Mouse (Mus musculus): ENCODE results near the gene Tle4. TPM values are rescaled to one million over a fixed set of nuclear protein-coding genes. Genes with fewer than 3 reads are reported as not detected.
A peak's percentile ranks its signal among the peaks of the same experiment; 100 is the strongest.
"Not testable (repeated sequence)": the region's sequence is repeated elsewhere in the genome, so short reads cannot be mapped to it uniquely, and the experiment has no call there.

Gene Tle4
- 34.9 and 37.5 TPM in 2 replicates for polyA plus RNA-seq (2015; fragmentation: Nextera tagmentation; extraction: Ambion mirVana)

DNA sequence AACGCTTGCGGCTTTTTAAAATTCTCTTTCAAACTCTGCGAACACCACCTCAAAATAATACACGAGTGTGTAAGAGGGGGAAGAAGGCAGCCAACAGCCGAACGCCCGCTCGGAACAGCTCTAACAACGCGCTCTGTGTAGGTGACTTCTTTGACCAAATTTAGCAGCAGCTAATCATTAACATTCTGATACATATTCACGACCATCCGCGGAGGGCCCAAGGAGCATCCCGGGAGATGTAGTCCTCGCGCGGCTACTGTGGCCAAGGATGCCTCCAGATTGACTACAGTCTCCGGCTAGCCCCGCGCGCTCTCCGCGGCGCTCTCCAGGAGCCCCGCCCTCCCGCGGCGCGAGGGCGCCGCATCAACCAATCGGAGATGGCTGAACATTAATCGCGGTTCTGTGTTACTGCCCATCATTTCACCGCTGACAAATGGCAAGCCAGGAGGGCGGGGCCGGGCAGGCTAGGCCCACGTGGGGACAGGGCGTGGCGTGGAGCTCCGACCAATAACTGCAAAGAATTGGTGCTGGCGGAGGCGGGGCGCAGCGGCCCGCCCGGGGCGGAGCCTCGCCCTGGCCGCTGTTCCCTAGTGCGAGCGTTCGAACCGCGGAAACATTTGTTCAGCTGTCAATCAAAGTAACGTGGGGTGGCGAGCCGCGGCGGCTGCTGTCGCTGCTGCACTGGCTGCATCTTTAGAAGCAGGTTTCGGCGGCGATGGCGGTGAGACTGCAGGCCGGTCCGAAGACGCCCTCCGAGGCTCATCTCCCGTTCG is at the start of gene Tle4:
Tle4 (minus strand) TSS at position 135 of the 773 bp plus-strand sequence.
- Histone ChIP-seq H3K9me3 (no peaks in the 10 kb centered on the region), H3K4me3 (peak within 1 kb of the TSS; percentile 84), H3K27ac (replicated peaks) (peak within 1 kb of the TSS; percentile 96), H3K36me3 (no peaks in the 10 kb centered on the region), H3K27me3 (peaks cover 5% of the 10 kb centered on the region; the same call in 1 of the 2 replicates), H3K4me2 (replicated peaks) (peak within 1 kb of the TSS; percentile 69), H3K4me1 (peaks cover 24% of the 10 kb centered on the region), H3K9ac (replicated peaks) (peak within 1 kb of the TSS; percentile 90)
- WGBS = under 1% methylated on average over 71 of the region's 71 CpGs
- peak; percentile 98 for ATAC-seq (replicated peaks)

DNA sequence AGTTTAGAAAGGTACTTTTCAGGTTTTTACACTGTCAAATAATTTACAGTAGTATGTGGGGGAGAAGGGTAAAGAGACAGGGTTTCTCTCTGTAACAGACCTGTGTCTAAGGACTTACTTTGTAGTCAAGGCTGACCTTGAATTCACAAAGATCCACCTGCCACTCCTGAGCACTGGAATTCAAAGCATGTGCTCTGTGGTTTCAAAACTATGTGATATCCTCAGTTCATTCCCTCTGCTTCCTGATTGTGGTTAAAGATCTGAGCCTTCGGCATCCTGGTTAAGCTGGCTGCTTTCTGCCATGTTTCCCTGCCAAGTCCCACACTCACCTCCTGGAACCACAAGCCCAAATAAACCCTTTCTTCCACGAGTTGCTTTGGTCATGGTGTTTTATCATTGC is 47.8 kb upstream of the Tle4 start:
- Histone ChIP-seq H3K4me2 (replicated peaks) (no peak overlapping the region), H3K4me3 (no peak overlapping the region), H3K9me3 (no peaks in the 10 kb centered on the region), H3K9ac (replicated peaks) (no peak overlapping the region), H3K27me3 (peaks cover 2% of the 10 kb centered on the region; the same call in 1 of the 2 replicates), H3K27ac (replicated peaks) (no peak overlapping the region), H3K4me1 (no peaks in the 10 kb centered on the region), H3K36me3 (no peaks in the 10 kb centered on the region)
- no peak for ATAC-seq (replicated peaks)
- 79% methylated on average over 2 of the region's 2 CpGs for WGBS

DNA sequence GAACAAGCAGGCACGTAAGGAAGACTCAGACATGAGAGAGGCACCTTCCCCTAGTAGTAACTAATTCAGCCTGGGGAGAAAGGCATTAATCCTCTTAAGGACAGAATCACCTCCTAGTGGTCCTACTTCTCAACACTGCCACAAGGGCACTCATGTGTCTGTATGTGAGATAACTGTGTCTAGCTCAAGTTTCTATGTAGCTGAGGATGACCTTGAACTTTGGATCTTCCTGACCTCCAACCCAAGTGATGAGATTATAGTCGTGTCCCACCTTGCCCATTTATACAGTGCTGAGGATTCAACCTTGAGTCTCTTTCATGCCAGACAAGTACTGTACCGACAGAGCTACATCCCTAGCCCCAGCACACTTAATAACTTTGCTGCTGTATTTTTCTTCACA is 46.9 kb upstream of the Tle4 start:
- no peak overlapping the region for H3K4me3 ChIP-seq
- H3K27ac ChIP-seq (replicated peaks) = no peak overlapping the region
- no peak overlapping the region for H3K9ac ChIP-seq (replicated peaks)
- H3K27me3 ChIP-seq = peaks cover 2% of the 10 kb centered on the region; the same call in 1 of the 2 replicates
- H3K4me1 ChIP-seq = no peaks in the 10 kb centered on the region
- no peak for ATAC-seq (replicated peaks)
- H3K36me3 ChIP-seq = no peaks in the 10 kb centered on the region
- no peaks in the 10 kb centered on the region for H3K9me3 ChIP-seq
- 80% methylated on average over 3 of the region's 3 CpGs for WGBS
- H3K4me2 ChIP-seq (replicated peaks) = no peak overlapping the region

DNA sequence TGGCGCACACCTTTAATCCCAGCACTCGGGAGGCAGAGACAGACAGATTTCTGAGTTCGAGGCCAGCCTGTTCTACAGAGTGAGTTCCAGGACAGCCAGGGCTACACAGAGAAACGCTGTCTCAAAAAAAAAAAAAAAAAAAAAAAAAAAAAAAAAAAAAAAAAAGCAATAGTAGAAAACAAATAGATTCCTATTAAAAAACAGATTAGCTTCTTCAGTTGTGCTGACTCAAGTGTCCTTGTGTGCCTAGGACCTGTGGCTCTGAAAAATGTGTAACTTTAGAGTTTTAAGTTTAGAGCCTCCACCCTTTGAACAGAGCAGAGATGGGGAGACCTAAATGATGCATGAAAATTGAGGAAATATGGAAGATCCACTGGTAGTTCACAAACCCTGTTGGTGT is 45.2 kb upstream of the Tle4 start:
- ATAC-seq (replicated peaks); H3K27me3 ChIP-seq; H3K4me2 ChIP-seq (replicated peaks); H3K4me3 ChIP-seq; H3K9ac ChIP-seq (replicated peaks); H3K9me3 ChIP-seq; H3K4me1 ChIP-seq; H3K27ac ChIP-seq (replicated peaks); H3K36me3 ChIP-seq: not testable (repeated sequence)
- WGBS = 96% methylated on average over 4 of the region's 4 CpGs

DNA sequence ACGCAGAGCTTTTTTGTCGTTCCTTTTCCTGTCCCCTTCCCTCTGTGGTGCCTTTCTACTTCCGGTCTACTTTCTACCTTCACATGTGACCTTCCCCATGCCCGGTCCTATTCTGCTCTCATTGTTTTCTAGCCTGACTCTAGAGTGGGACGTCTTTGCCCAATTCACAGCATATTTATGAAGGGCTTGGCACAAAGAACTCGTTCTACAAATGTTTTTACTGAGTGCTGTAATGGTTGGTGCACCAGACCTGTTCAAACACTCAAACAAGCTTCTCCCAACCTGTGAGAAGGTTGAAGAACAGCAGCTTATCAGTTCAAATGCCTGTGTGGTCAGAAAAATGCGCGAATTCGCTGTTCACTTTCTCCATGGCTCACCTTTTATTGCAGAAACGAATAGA is 44.8 kb upstream of the Tle4 start:
- Histone ChIP-seq H3K4me2 (replicated peaks) (no peak overlapping the region), H3K4me1 (no peaks in the 10 kb centered on the region), H3K9me3 (no peaks in the 10 kb centered on the region), H3K27me3 (peaks cover 2% of the 10 kb centered on the region; the same call in 1 of the 2 replicates), H3K4me3 (no peak overlapping the region), H3K36me3 (no peaks in the 10 kb centered on the region), H3K9ac (replicated peaks) (no peak overlapping the region), H3K27ac (replicated peaks) (no peak overlapping the region)
- WGBS = 87% methylated on average over 10 of the region's 10 CpGs
- ATAC-seq (replicated peaks) = no peak

DNA sequence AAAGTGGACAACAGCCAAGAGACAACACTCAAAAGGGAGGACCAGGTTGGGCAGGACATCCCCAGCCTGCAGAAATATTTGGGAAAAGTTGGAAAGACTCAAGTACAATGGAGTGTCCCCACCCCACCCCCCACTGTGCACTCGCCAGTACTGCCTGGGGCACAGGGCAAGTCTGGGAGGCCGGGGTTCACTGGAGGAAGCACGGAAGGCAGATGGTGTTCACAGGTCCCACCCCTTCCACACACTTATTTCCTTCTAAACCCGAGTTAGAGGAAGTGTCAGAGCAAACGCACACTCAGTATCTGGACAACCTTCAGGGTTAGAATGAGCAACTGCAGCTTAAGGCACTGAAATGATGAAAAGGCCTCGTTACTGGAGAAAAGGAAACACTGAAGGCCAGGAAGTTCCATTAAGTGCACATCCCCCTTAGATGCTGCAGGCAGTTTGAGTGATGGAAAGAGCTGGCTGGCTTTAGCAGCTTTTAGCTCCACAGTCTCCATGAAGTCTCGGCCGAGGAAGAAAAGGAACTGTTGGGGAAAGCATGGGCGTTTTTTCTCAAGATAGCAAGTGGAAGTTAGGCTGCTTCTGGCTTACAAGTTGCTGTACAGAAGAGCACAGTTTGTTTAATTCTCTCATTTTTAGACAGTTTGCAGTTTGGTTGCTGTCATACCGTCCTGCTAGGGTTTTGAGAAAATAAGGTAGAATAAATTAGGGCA is 37.5 kb upstream of the Tle4 start:
- no peak for ATAC-seq (replicated peaks)
- WGBS = 47% methylated on average over 10 of the region's 10 CpGs
- H3K4me2 ChIP-seq (replicated peaks) = no peak overlapping the region
- H3K9ac ChIP-seq (replicated peaks) = no peak overlapping the region
- no peak overlapping the region for H3K27ac ChIP-seq (replicated peaks)
- H3K36me3 ChIP-seq = no peaks in the 10 kb centered on the region
- 0 out of 2 replicates have a peak, but pooled peaks cover 2% of the 10 kb centered on the region for H3K27me3 ChIP-seq
- H3K4me1 ChIP-seq = no peaks in the 10 kb centered on the region
- no peak overlapping the region for H3K4me3 ChIP-seq
- no peaks in the 10 kb centered on the region for H3K9me3 ChIP-seq

DNA sequence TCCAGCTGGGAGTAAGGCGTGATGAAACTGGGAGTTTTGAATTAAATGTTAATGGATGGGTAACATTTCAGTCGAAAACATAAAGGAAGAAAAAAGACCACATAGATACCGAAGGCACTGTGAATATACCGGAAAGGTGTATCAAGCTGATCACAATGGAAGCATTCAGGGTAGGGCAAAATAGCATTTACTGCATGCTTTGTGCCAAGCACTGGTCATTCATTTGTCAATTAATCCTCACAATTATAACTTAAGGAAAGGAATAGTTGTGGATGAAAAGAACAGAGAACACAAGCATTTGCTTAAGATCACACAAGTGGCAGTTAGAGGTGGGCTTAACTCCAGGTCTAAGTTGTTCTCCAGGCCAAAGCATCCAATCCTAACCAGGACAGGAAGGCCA is 25.5 kb upstream of the Tle4 start:
- no peak overlapping the region for H3K4me2 ChIP-seq (replicated peaks)
- no peak overlapping the region for H3K9ac ChIP-seq (replicated peaks)
- H3K4me3 ChIP-seq = no peak overlapping the region
- no peaks in the 10 kb centered on the region for H3K27me3 ChIP-seq
- no peaks in the 10 kb centered on the region for H3K4me1 ChIP-seq
- H3K9me3 ChIP-seq = no peaks in the 10 kb centered on the region
- ATAC-seq (replicated peaks) = no peak
- no peak overlapping the region for H3K27ac ChIP-seq (replicated peaks)
- WGBS = 24% methylated on average over 4 of the region's 4 CpGs
- no peaks in the 10 kb centered on the region for H3K36me3 ChIP-seq

DNA sequence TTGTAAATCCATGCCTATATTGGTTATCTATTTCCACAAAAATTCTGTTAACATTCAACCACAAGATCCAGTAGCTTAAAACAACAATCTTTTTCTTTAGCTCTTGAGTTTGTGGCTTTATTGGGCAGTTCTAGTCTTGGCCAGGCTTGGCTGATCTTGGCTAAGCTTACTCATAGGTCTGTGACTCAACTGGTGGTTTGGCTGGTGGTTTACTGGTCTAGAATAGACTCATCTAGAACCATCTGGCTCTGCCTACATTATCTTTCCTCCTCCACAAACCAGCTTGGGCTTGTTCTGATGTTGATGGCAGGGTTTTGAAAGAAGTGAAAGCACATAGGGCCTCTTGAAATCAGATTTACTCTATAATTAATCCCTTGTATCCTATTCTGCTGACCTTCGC is 22.7 kb upstream of the Tle4 start:
- no peak overlapping the region for H3K4me3 ChIP-seq
- no peak overlapping the region for H3K4me2 ChIP-seq (replicated peaks)
- no peak overlapping the region for H3K27ac ChIP-seq (replicated peaks)
- no peaks in the 10 kb centered on the region for H3K36me3 ChIP-seq
- 98% methylated on average over 1 of the region's 1 CpGs for WGBS
- ATAC-seq (replicated peaks) = no peak
- no peaks in the 10 kb centered on the region for H3K4me1 ChIP-seq
- no peaks in the 10 kb centered on the region for H3K9me3 ChIP-seq
- H3K27me3 ChIP-seq = no peaks in the 10 kb centered on the region
- no peak overlapping the region for H3K9ac ChIP-seq (replicated peaks)

DNA sequence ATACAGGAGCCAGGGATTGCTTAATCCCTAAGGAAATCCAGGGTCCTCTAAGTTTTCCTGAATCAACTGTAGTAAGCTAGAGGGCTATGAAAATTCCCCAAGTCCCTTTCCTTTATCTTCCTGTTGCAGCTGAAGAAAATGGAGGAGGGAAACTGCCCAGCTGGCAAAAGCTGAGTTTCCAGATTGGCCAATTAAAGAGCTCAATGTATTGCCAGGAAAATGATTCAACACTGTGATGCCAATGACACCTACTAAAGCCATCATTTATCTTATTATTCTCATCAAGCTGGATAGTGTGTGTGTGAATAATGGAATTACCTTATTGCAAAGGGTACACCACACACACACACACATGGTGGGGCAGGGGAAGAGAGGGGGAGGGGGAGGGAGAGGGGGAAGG is 22.0 kb upstream of the Tle4 start:
- 0 out of 2 replicates have a peak, but pooled peaks have one; percentile 64 for ATAC-seq (replicated peaks)
- Histone ChIP-seq H3K27me3 (no peaks in the 10 kb centered on the region), H3K4me1 (no peaks in the 10 kb centered on the region), H3K27ac (replicated peaks) (no peak overlapping the region), H3K9ac (replicated peaks) (no peak overlapping the region), H3K4me2 (replicated peaks) (no peak overlapping the region), H3K9me3 (no peaks in the 10 kb centered on the region), H3K36me3 (no peaks in the 10 kb centered on the region), H3K4me3 (no peak overlapping the region)

DNA sequence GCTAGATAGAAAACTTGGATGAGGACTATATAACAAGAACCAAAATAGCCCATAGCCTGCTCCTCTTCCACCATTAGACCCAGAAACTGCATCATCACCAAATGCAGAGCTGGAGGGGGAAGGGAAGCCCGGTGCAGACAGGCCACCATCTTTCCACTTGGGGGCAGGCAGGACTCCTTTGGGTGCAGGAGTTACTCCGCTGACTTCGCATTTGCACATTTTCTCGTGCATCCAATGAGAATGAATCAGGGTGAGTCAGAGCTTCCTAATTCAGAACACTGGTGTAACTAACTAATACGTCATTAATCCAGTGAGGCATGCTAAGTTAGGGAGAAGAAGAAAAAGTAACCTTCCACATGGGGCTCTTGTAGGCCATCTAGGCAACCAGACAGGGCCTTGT is 17.0 kb upstream of the Tle4 start:
- WGBS = 81% methylated on average over 5 of the region's 5 CpGs
- Histone ChIP-seq H3K27me3 (no peaks in the 10 kb centered on the region), H3K27ac (replicated peaks) (no peak overlapping the region), H3K4me2 (replicated peaks) (no peak overlapping the region), H3K9ac (replicated peaks) (no peak overlapping the region), H3K9me3 (no peaks in the 10 kb centered on the region), H3K4me1 (no peaks in the 10 kb centered on the region), H3K36me3 (no peaks in the 10 kb centered on the region), H3K4me3 (no peak overlapping the region)
- ATAC-seq (replicated peaks) = no peak

DNA sequence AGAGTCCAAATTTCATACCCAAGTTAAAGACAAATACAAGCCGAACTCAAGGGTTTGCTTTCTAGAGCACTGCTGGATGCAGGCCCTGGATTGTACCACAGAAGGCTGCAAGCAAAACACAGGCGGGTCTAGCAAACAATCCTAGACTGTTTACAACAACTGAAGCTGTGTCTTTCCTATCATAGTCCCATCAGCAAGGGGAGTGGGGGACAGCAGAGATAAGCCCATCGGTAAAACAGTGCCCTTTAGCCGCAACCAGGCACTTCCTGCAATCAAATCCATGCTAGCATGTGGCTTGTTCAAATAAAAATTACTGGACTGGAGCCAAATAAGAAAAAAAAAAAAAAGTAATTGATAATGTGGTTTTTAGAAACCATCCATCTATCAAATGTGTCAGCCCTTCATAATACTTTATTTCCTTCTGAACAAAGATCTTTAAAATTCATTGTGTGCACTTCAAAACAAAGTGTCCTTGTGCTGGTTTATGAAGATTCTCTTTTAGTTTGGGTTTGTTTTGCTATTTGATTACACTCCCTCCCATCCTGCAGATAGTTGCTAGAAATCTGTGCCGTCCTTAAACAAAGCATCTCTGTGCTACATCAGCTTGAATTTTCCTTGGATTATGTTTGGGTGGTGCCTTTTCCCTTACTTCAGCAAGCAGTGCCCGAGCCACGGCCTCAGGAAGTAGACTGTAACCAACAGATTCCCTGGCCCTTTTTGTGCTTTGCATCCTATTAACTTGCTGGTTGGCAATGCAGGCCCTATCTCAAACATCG is 12.9 kb upstream of the Tle4 start:
- no peak for ATAC-seq (replicated peaks)
- no peak overlapping the region for H3K9ac ChIP-seq (replicated peaks)
- no peaks in the 10 kb centered on the region for H3K27me3 ChIP-seq
- H3K27ac ChIP-seq (replicated peaks) = no peak overlapping the region
- no peaks in the 10 kb centered on the region for H3K9me3 ChIP-seq
- H3K4me1 ChIP-seq = no peaks in the 10 kb centered on the region
- WGBS = 74% methylated on average over 8 of the region's 8 CpGs
- H3K4me2 ChIP-seq (replicated peaks) = no peak overlapping the region
- no peaks in the 10 kb centered on the region for H3K36me3 ChIP-seq
- H3K4me3 ChIP-seq = no peak overlapping the region

DNA sequence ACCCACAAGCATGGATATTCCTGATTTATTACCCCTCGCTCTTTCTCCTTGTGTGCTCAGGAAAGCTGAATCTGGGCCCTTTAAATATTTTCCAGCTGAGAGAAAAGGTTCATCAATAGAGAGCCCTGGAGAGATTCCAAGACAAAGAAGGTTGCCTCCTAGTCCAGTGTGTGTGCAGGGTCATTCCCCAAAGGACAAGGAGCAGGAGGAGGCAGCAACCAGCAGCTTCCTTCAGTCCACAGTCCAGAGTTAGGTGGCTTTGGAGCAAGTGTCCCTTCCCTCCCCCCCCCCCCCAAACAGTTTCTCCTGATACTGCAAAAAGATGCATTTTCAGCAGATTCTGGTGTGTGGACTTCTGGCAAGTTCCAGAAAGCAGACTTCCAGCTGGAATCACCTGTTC is 3.0 kb upstream of the Tle4 start:
- no peak overlapping the region for H3K4me3 ChIP-seq
- no peak overlapping the region for H3K9ac ChIP-seq (replicated peaks)
- no peak for ATAC-seq (replicated peaks)
- H3K36me3 ChIP-seq = no peaks in the 10 kb centered on the region
- H3K4me1 ChIP-seq = peaks cover 13% of the 10 kb centered on the region
- H3K27ac ChIP-seq (replicated peaks) = no peak overlapping the region
- WGBS = 76% methylated on average over 1 of the region's 1 CpGs
- peaks cover 11% of the 10 kb centered on the region for H3K27me3 ChIP-seq
- H3K4me2 ChIP-seq (replicated peaks) = no peak overlapping the region
- no peaks in the 10 kb centered on the region for H3K9me3 ChIP-seq

Measured in forebrain, embryonic 15.5 days (tissue).